Mouse (Mus musculus) midbrain, postnatal 0 days (tissue): ENCODE measurements around the gene Pde10a. TPM values are rescaled to one million over a fixed set of nuclear protein-coding genes. Genes with fewer than 3 reads are reported as not detected.

ENCODE experiments used
- ATAC-seq: fragments of 200-750 bp; cut with Nextera tagmentation; 2 replicates; pipeline ENCODE4 v1.8.0; 2017; ENCODE audit warnings: moderate number of reproducible peaks, mild to moderate bottlenecking, moderate TSS enrichment, moderate library complexity; ENCODE audit not compliant: low FRiP score
- DNase-seq: peaks from one replicate; pipeline ENCODE4 v3.0.0-alpha.2; 2015; ENCODE audit warnings: low spot score
- H3K27ac ChIP-seq: fragments of 300-500 bp; sonication (generic); 2 replicates; pipeline ENCODE4 v1.5.1; 2014; ENCODE audit warnings: low read depth, mild to moderate bottlenecking, low read length, mixed read lengths
- H3K27me3 ChIP-seq: fragments of 300-500 bp; sonication (generic); 2 replicates; pipeline ENCODE4 v1.6.1; 2014; ENCODE audit warnings: low read length, control low read depth, mixed read lengths; ENCODE audit not compliant: insufficient read depth
- H3K36me3 ChIP-seq: fragments of 300-500 bp; sonication (generic); 2 replicates; pipeline ENCODE4 v1.6.1; 2014; ENCODE audit warnings: low read length, control low read depth, mixed read lengths; ENCODE audit not compliant: insufficient read depth
- H3K4me1 ChIP-seq: fragments of 300-500 bp; sonication (generic); 2 replicates; pipeline ENCODE4 v1.6.1; 2014; ENCODE audit warnings: mild to moderate bottlenecking, control low read depth, antibody characterized with exemption, low read length, mixed read lengths; ENCODE audit not compliant: insufficient read depth
- H3K4me2 ChIP-seq: fragments of 300-500 bp; sonication (generic); 2 replicates; pipeline ENCODE4 v1.6.1; 2014; ENCODE audit warnings: low read depth, mild to moderate bottlenecking, low read length, mixed read lengths; ENCODE audit not compliant: poor library complexity, severe bottlenecking
- H3K4me3 ChIP-seq: fragments of 300-500 bp; sonication (generic); 2 replicates; pipeline ENCODE4 v1.5.1; 2014; ENCODE audit warnings: low read depth, mild to moderate bottlenecking, low read length, moderate library complexity
- H3K9ac ChIP-seq: fragments of 300-500 bp; sonication (generic); replicated peaks from 2 replicates; pipeline ENCODE4 v1.6.1; 2014; ENCODE audit warnings: mild to moderate bottlenecking, low read length, moderate library complexity, mixed read lengths; ENCODE audit not compliant: poor library complexity, severe bottlenecking
- H3K9me3 ChIP-seq: fragments of 300-500 bp; sonication (generic); 2 replicates; pipeline ENCODE4 v1.6.1; 2016; ENCODE audit warnings: low read length, control low read depth
- CTCF ChIP-seq: IDR thresholded peaks from 2 replicates; pipeline ENCODE4 v1.5.1; 2016; ENCODE audit warnings: antibody characterized with exemption, mild to moderate bottlenecking
- WGBS: fragments of 180-500 bp; shearing (Covaris S2); extraction: QIAGEN DNeasy Blood & Tissue Kit; methylation state at CpG from one replicate; pipeline ENCODE4 v1.1.7; 2014; 5-methylcytosine and 5-hydroxymethylcytosine counted together
- polyA plus RNA-seq: library from polyadenylated mRNA; unstranded; fragments of >200 nt; fragmentation: Nextera tagmentation; extraction: Ambion mirVana; gene quantifications from 2 replicates; pipeline ENCODE4 v1.2.1, GENCODE M21; 2015
- total RNA-seq: library from RNA; depleted of rRNA; stranded (reverse); fragments of >200 nt; gene quantifications from 2 replicates; pipeline ENCODE4 v1.2.3, GENCODE M21; 2014

Pde10a gene
- total and polyA plus RNA-seq, 2 experiments from 2014 or later = 8.6 to 40.3 TPM

DNA sequence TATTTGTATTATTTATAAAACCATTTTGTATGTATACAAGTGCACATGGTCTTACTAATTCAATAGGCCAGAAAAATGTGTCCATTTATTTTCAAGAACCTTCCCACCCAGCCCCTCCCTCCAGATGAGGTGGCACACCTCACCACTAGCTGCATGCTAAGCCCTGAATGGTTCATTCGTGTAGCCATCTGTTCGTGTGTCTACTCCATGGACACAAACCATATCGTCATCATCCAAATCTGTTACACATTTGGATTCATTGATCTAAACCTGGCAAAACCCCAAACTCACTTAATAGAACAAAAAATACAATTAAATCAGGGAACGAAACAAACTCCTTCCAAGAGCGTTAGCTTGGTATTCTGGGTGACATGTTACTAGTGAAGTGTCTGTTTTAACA is 435.9 kb downstream of the Pde10a start:
- H3K9ac ChIP-seq = no peak overlapping the region
- H3K9me3 ChIP-seq = no peaks in the 10 kb centered on the region
- DNase-seq (peak; percentile 34), ATAC-seq (no peak)
- H3K4me1 ChIP-seq = no peaks in the 10 kb centered on the region
- H3K36me3 ChIP-seq = peaks cover 27% of the 10 kb centered on the region
- no peak for TF ChIP-seq CTCF
- no peak overlapping the region for H3K27ac ChIP-seq
- H3K4me3 ChIP-seq = no peak overlapping the region
- 63% methylated on average over 5 of the region's 5 CpGs for WGBS
- H3K27me3 ChIP-seq = no peaks in the 10 kb centered on the region
- no peak overlapping the region for H3K4me2 ChIP-seq

DNA sequence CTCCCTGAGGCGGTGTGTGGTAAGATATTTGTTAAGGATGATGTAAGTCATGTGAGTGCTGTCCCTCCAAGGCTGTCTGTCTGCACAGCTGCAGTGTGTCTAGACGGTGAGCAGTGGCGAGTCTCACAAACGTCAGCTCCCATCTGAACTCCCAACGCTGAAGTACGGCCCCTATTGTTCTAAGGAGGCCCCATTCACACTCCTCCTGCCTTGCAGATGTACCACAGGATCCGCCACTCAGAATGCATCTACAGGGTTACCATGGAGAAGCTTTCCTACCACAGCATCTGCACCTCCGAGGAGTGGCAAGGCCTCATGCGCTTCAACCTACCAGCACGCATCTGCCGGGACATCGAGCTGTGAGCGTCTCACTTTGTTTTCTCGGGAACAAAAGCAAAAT is 436.5 kb downstream of the Pde10a start:
- Histone ChIP-seq H3K27ac (no peak overlapping the region), H3K4me3 (no peak overlapping the region), H3K4me2 (no peak overlapping the region), H3K4me1 (no peaks in the 10 kb centered on the region), H3K27me3 (no peaks in the 10 kb centered on the region), H3K9ac (no peak overlapping the region), H3K36me3 (peaks cover 32% of the 10 kb centered on the region), H3K9me3 (no peaks in the 10 kb centered on the region)
- 41% methylated on average over 14 of the region's 14 CpGs for WGBS
- ATAC-seq = no peak
- peak; percentile 21 for DNase-seq
- no peak for TF ChIP-seq CTCF

DNA sequence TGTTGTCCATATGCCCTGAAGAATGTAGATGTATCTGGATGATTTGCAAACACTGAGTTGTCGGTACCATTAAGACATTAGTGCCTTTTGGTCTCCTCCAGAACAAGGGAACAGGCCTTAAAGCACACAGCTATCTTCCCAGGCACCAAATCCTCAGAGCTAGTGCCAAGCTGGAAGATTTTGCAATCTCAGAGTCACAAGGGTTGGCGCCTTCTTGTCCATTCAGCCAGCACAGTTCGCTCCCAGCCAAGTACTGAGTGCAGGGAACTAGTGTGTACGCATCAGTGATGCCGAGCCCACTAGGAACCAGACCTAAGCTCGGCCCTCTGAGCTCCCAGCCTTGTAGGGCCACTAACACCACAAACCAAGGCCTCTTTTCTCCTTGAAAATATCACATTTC is 440.0 kb downstream of the Pde10a start:
- no peak for TF ChIP-seq CTCF
- Histone ChIP-seq H3K9me3 (no peaks in the 10 kb centered on the region), H3K4me1 (no peaks in the 10 kb centered on the region), H3K9ac (no peak overlapping the region), H3K27ac (no peak overlapping the region), H3K4me2 (no peak overlapping the region), H3K4me3 (no peak overlapping the region), H3K36me3 (peaks cover 51% of the 10 kb centered on the region), H3K27me3 (no peaks in the 10 kb centered on the region)
- DNase-seq = no peak
- WGBS = 87% methylated on average over 6 of the region's 6 CpGs
- ATAC-seq = no peak

DNA sequence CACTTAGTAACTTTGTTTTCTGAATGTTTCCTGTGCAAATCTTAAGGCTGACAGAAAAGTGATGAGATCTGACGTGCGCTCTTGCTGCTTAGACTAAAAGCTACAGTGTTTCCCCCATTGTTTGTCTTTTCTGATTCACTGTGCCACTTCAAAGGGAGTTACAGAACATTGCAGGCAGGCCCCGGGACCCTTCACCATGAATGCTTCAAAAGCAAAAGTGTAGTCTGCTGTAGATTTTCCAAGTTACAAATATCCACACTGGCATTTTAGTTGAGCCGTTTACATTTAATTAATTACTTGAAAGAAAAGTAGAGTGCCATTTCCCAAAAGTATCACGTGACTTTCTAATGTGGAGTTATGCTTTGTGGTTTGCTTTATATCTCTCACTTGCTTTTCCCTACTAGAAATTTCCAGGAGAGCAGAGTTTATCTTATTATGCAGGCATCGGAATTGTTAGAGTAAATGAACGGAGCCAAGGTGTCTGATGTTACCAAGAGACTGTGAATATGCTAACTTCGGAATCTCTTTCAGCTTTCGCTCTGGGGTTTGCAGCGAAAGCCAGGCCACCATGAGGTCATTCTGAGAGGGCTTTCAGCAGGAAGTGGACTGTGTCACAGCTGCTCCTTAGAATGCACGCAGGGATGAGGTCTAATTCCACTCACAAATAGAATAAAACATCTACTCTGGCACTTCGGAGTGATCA is 447.1 kb downstream of the Pde10a start:
- TF ChIP-seq CTCF = no peak
- Histone ChIP-seq H3K4me2 (no peak overlapping the region), H3K9me3 (no peaks in the 10 kb centered on the region), H3K27ac (no peak overlapping the region), H3K4me3 (no peak overlapping the region), H3K9ac (no peak overlapping the region), H3K36me3 (peaks cover 26% of the 10 kb centered on the region), H3K27me3 (no peaks in the 10 kb centered on the region), H3K4me1 (no peaks in the 10 kb centered on the region)
- DNase-seq (no peak), ATAC-seq (no peak)
- WGBS = 16% methylated on average over 12 of the region's 12 CpGs

DNA sequence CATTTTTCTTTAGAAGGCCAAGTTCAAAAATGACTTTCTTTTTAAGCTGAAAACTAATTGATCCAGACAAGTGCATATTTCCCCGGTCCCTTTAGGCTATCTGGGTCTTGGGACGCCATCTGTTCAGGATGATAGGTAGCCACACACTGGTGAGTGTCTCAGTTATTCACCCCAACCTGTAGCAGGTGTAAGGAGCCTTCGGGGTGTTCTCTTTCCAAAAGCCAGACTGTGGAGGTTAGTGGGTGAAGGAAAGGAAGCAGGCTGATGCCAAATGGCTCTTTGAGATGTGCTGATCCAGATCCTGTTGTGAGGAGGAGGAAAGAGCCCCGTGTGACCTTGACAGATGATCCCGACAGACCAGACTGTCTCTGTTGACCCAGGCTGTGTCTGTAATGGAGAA is 448.2 kb downstream of the Pde10a start:
- Histone ChIP-seq H3K9ac (no peak overlapping the region), H3K27ac (no peak overlapping the region), H3K4me2 (no peak overlapping the region), H3K9me3 (no peaks in the 10 kb centered on the region), H3K36me3 (peaks cover 25% of the 10 kb centered on the region), H3K4me1 (no peaks in the 10 kb centered on the region), H3K4me3 (no peak overlapping the region), H3K27me3 (no peaks in the 10 kb centered on the region)
- DNase-seq (no peak), ATAC-seq (no peak)
- 77% methylated on average over 5 of the region's 5 CpGs for WGBS
- TF ChIP-seq CTCF = no peak

DNA sequence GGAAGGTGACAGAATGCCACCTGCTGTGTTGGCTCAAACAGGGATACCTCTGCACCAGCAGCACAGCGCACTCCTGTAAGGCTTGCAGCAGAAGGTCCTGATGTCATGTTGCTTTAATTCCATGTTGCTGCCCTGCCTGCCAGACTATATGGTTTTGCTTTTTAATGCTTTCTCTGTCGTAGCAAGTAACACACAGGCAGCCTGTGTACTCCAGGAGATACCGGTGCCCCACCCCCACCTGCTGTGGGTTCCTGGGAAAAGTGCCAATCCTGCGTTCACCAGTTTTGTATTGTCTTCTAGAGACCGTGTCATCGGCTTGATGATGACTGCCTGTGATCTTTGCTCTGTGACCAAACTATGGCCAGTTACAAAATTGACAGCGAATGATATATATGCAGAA is 449.3 kb downstream of the Pde10a start:
- ATAC-seq (no peak), DNase-seq (peak; percentile 38)
- no peak overlapping the region for H3K27ac ChIP-seq
- H3K4me1 ChIP-seq = no peaks in the 10 kb centered on the region
- no peak for TF ChIP-seq CTCF
- H3K4me3 ChIP-seq = no peak overlapping the region
- H3K27me3 ChIP-seq = no peaks in the 10 kb centered on the region
- no peak overlapping the region for H3K4me2 ChIP-seq
- H3K9ac ChIP-seq = no peak overlapping the region
- WGBS = 29% methylated on average over 7 of the region's 7 CpGs
- peaks cover 24% of the 10 kb centered on the region for H3K36me3 ChIP-seq
- H3K9me3 ChIP-seq = no peaks in the 10 kb centered on the region
